Mouse (Mus musculus): Measurements from ENCODE around the gene Cdhr1.
A peak's percentile ranks its signal among the peaks of the same experiment; 100 is the strongest.
"Not testable (repeated sequence)": the region's sequence is repeated elsewhere in the genome, so short reads cannot be mapped to it uniquely, and the experiment has no call there.

Cdhr1 gene

GRCm38 (mm10) chr14:37097956-37098530, at the start of gene Cdhr1:
TSS of gene Cdhr1 (minus strand) at chr14:37098347.
- DNase-seq (ENCODE audit: low spot score) = peak; percentile 17

DNA sequence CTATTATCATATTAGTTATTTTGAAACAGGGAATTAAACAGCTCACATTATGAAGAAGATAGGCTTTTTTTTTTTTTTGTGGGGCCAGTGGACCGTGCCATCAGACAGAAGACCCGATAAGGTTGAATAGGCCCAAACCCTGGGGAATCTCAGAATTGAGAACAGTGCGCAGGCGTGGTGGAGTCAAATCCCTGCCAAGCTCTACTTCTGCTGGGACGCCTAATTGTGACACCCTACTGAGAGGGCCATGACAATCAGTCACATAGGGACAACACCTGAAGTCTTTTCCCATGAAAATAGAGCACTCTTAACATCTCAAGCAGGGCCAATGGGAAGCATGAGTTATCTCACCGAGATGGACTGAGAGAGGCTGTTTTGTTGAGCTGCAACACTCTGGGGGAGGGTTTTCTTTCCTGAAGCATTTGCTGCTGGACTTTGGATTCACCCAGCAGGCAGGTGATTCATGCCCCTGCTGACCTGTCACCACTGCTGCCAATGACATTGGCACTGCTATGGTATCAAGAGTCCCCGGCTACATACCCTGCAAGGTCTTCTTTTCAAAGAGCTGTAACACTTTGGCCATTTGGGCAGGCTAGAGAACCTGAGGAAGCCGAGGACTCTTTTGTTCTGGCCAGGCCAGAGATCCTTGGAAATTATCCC, 41.0 kb upstream of the Cdhr1 start:
- no peak for DNase-seq (ENCODE audit: low spot score)

GRCm38 (mm10) chr14:37137596-37137995, 39.4 kb upstream of the Cdhr1 start:
- DNase-seq (ENCODE audit: low spot score) = not testable (repeated sequence)

DNA sequence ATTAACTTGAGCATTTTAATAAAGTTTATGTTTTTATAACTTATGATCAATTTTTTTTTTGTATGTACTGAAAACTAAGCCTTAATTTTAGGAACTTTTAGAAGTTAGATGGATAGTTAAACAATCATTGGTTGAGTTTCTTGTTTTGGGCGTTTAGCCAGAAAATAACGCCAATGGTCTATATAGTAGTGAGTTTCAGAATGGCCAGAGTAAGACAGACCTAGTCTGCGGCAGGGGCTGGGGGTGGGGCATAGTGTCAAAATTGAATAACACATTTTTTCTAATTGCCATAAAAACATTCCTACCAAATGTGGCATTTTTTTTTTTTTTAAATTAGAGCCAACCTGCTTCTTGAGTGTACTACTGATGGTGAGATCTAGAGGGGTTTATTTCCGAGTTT, 38.0 kb upstream of the Cdhr1 start:
- DNase-seq (ENCODE audit: low spot score) = no peak

- DNase-seq (ENCODE audit: low spot score) = no peak
Observed at GRCm38 (mm10) chr14:37135671-37136070, 37.5 kb upstream of the Cdhr1 start.

GRCm38 (mm10) chr14:37135127-37135593, 37.0 kb upstream of the Cdhr1 start, which contains the start of gene Ghitm:
TSS of gene Ghitm (minus strand) at chr14:37135272.
- DNase-seq (ENCODE audit: low spot score) = peak; percentile 98

GRCm38 (mm10) chr14:37134304-37135126, 36.4 kb upstream of the Cdhr1 start:
- no peak for DNase-seq (ENCODE audit: low spot score)

DNA sequence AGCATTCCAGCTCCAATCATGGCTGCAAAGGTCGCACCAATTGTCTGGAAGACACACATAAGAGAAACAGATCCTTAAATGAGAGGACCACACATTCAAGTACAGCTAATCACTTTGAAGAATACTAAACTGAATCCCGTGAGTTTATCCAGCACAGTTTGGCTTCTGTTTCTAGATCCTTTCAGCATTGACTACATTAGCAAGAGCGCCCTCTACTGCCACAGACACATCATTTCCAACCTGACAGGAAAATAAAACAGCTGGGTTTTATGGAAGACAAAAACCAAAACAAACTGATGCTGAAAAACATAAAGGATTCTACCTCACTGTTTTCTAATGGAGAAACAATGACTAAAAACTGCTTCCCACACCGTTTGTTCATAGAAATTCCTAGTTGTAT, 29.5 kb upstream of the Cdhr1 start:
- DNase-seq (ENCODE audit: low spot score) = no peak

DNA sequence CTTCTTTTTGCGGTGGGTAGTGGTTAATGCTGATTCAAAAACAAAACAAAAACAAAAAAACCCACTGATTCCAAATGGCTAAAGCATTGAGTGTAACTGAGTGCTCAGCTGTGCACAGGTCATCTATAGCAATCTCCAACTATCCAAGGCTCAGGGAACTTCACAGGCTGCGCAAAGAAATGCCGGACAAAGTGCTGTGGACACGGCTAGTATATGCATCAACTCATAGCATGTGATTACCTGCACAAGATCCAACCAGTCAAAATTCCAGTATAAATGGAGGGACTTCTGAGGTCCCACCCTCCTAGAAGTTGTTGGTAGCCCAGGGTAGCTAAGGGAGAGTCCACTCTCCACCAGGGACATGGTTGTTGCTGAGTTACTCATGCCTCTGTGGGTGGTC, 21.1 kb upstream of the Cdhr1 start:
- DNase-seq (ENCODE audit: low spot score) = no peak

- no peak for DNase-seq (ENCODE audit: low spot score)
Observed at GRCm38 (mm10) chr14:37113922-37114321, 15.8 kb upstream of the Cdhr1 start, which contains the start of gene 2610528A11Rik. TSS of gene 2610528A11Rik (minus strand) at chr14:37114022.

DNA sequence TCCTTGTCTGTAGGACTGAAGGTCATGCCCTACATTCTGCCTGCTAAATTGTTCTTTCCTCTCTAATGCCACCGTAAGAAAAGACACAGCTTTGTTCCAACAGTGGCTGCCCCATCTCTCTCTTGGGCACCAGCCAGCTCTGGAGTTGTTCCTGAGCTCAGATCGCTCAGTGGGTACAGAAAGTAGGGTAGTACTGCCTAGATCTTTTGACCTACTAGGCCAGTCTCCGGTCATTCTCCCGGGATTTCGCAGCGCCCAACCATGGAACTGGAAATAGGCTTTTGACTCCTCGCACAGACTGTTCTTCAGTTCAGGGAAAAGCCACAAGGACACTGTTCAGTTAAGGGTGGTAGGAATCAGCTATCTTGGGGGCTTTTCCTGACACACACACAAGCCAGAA, 14.8 kb upstream of the Cdhr1 start:
- no peak for DNase-seq (ENCODE audit: low spot score)

GRCm38 (mm10) chr14:37111371-37111770, 13.2 kb upstream of the Cdhr1 start:
- DNase-seq (ENCODE audit: low spot score) = no peak

DNA sequence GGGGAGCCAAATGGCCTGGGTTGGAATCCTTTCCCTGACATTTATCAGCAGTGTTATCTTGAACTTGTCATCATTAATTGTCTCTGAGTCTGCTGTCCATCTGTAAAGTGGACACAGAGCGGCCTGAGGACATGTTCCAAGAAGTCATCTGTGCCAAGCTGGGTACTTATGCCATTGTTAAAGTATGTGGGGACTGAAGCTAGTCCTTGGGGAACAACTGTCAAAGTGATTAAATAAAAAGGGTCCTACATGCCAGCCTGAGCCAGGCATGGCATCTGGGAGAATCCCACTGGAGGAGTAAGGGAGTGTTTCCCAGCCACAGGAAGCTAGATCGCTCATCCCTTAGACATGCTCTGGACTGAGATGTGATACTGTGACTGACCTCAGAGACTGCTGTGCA, 12.3 kb upstream of the Cdhr1 start:
- no peak for DNase-seq (ENCODE audit: low spot score)

- no peak for DNase-seq (ENCODE audit: low spot score)
Observed at GRCm38 (mm10) chr14:37109975-37110374, 11.8 kb upstream of the Cdhr1 start.

DNA sequence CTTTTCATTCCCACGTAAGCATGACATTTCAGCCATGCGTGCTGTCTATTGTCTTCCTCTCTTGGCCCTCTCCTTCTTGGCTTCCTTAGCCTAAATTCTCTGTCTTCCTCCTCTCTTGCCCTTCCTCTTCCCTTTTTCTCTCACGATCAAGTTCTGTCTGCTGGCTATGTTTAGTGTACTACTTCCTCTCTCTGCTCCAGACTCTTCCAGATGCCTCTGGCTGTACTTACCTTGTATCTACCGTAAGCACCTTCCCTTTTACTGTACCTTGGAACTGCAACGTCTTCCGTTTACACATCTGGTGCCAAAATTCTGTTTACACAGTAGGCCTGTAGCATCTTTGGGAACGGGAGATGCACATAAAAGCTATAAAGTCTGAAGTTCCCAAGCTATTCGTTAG, 11.3 kb upstream of the Cdhr1 start:
- no peak for DNase-seq (ENCODE audit: low spot score)

DNA sequence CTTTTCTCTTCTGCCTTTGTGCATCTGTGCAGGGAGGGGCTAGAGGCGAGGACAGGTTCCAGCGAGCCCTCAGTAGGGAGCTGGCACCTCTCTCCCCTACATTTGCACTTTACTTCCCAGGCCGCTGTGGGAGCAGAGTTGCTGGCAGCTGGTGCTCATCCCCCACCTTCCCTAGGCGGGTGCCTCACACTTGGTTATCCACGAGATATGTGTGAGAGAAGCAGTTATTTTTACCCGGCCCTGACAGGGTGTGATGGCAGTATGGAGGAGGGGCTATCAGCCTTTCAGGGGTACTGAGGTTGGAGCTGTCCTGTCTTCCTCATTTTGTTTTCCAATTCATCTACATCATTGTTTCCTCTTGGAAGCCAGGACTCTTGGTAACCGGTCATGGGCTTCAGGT, 7.7 kb upstream of the Cdhr1 start:
- peak; percentile 15 for DNase-seq (ENCODE audit: low spot score)

DNA sequence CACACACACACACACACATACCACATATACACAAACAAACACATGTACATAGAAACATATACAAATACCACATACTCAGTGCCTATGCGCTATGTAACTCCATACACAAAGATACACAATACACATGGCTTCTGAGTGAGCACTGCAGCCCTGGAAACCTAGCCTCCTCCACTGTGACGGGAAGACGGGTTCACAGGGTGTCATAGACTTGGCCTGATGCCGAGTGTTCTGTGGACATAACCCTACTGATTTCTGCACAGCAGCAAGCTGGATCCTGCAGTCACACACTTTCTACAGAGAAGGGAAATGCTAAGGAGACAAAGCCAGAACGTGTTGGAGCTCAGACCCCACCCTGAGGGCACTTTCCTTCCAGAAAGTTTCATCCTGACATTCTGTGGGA, 6.6 kb upstream of the Cdhr1 start:
- DNase-seq (ENCODE audit: low spot score) = no peak

DNA sequence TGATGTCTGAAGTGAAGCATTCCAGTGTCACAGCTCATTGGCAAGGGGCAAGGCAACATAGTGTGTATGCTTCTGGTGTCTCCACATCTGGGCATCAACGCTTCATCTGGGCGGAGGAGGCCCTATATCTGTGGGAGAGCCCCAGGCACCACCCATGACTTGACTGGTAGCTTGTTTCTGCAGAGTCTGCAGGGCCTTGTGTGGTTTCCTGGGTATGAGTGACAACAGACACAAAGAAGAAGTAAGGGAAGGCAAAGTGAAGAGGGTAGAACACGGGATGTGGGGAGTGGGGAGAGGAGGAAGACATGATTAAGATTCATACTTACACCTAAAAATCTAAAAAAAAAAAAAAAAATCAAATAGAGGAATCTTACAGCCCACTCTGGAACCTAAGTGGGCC, 4.3 kb upstream of the Cdhr1 start:
- no peak for DNase-seq (ENCODE audit: low spot score)

GRCm38 (mm10) chr14:37101531-37101930, 3.4 kb upstream of the Cdhr1 start:
- no peak for DNase-seq (ENCODE audit: low spot score)

DNA sequence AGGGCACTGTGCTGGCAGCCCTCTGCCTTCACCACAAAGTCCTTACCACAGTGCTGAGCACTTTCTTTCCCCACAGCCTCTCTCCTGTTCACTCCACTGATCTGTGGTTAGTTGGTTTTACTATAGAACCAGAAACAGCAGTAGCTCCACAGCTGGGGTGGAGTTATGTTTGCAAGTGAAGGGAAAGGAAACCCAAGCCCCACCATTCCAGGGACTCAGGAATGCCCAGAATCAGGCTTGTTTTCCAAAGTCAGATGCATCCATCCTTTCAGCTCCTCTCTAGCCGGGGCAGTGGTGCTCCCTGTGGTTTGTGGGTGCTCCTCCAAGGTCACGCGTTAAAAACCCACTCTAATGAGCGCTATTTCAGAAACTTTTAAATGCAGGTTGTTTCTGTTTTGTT, 2.6 kb downstream of the Cdhr1 start:
- DNase-seq (ENCODE audit: low spot score) = no peak

DNA sequence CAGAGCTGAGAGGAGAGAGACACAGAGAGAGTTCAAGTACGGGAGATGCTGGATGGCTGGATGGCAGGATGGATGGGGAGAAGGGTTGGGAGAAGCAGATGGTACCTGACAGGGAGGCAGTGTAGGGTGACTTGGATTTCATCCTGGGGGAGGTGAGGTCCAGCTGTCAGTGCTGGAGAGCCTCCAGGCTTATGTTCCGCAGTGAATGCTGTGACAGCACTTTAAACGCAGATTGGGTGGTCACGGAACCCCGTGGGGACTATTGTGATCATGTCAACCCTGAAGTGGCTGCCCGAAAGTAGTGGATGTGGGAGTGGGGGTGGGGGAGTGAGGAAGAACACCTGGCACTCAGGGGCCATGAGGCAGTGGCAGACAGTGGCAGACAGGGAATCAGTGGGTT, 3.7 kb downstream of the Cdhr1 start:
- DNase-seq (ENCODE audit: low spot score) = no peak

DNA sequence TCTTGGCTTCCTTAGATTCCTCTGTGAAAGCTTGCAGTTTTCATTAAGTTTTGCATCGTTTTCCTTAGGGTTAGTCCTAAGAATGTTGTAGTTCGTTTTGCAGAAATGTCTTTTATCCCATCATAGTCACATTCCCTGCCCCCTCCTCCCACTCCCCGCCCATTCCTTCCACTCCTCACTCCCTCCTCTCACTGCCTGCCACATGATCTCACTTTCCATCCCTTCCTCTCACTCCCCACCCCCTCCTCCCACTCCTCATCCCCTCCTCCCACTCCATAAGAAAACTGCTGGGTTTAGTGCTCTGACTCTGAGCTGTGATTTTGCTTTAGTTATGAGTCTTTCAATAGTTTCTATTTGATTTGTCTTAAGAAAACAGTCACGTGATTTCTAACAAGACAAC, 14.4 kb downstream of the Cdhr1 start:
- no peak for DNase-seq (ENCODE audit: low spot score)

DNA sequence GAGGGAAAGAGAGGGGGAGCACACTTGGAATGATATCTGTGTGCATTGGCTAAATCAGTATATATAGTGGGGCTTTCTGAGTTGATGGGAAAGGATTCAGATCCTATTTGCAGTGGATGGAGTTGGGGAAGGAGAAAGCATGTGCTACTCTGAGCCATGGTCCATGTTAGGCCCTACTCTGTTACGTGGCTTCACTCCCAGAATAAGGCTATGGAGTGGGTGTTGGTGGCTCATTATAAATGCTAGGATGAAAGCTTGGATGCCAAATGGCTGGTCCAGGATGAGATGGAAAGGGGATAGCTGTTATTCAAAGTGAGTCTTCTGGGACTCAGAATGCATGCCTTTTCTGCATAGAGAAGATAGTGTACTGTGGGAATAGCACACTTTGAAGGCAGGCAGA, 17.4 kb downstream of the Cdhr1 start:
- DNase-seq (ENCODE audit: low spot score) = no peak

Measured in left cerebral cortex, adult 11 months (tissue).